Mouse (Mus musculus) small intestine, adult 2 months (tissue): Measurements from ENCODE around the gene Fkbp3. TPM values are rescaled to one million over a fixed set of nuclear protein-coding genes. Genes with fewer than 3 reads are reported as not detected.

Experiments
- H3K27ac ChIP-seq: fragments of 200-500 bp; 2 replicates; pipeline ENCODE4 v1.5.1; 2012; ENCODE audit warnings: low read depth, low read length, control low read depth, inconsistent platforms; ENCODE audit not compliant: insufficient read depth
- H3K27me3 ChIP-seq: fragments of 200-500 bp; 2 replicates; pipeline ENCODE4 v1.6.1; 2012; ENCODE audit warnings: mild to moderate bottlenecking, moderate library complexity, low read length, inconsistent platforms; ENCODE audit not compliant: control insufficient read depth, insufficient read depth
- H3K36me3 ChIP-seq: fragments of 200-500 bp; 2 replicates; pipeline ENCODE4 v1.6.1; 2012; ENCODE audit warnings: mild to moderate bottlenecking, low read length, control low read depth, inconsistent platforms; ENCODE audit not compliant: control insufficient read depth, insufficient read depth
- H3K4me1 ChIP-seq: fragments of 200-500 bp; 2 replicates; pipeline ENCODE4 v1.6.1; 2012; ENCODE audit warnings: low read length, inconsistent platforms, mixed read lengths; ENCODE audit not compliant: control insufficient read depth, insufficient read depth, insufficient read length
- H3K4me3 ChIP-seq: fragments of 200-500 bp; 2 replicates; pipeline ENCODE4 v1.5.1; 2012; ENCODE audit warnings: low read depth, mild to moderate bottlenecking, control low read depth, inconsistent platforms, low read length, moderate library complexity
- CTCF ChIP-seq: fragments of 200-500 bp; IDR thresholded peaks from 2 replicates; pipeline ENCODE4 v1.5.1; 2012; ENCODE audit warnings: low read depth, mild to moderate bottlenecking, control low read depth, inconsistent platforms, low read length, moderate library complexity, mixed read lengths; ENCODE audit not compliant: insufficient replicate concordance, insufficient read length; ENCODE audit errors: extremely low read depth
- POLR2A ChIP-seq: fragments of 200-500 bp; IDR thresholded peaks from 2 replicates; pipeline ENCODE4 v1.6.1; 2012; ENCODE audit warnings: low read depth, mild to moderate bottlenecking, control low read depth, inconsistent platforms, low read length, moderate library complexity
- whole genome bisulfite sequencing: fragments of 180-500 bp; shearing (Covaris S2); methylation state at CpG from one replicate; pipeline ENCODE4 v1.1.7; 2018; 5-methylcytosine and 5-hydroxymethylcytosine counted together
- polyA plus RNA-seq: library from polyadenylated mRNA; depleted of rRNA; stranded (reverse); fragments of >200 nt; gene quantifications from 2 replicates; pipeline ENCODE4 v1.2.3, GENCODE M21; 2012

Gene Fkbp3
- polyA plus RNA-seq, 1 experiment: 4.3 TPM

- peaks cover 3% of the 10 kb centered on the region; the same call in 1 of the 2 replicates for H3K4me1 ChIP-seq
- H3K27ac ChIP-seq: no peak overlapping the region
- no peaks in the 10 kb centered on the region for H3K27me3 ChIP-seq
- H3K36me3 ChIP-seq: no peaks in the 10 kb centered on the region
- TF ChIP-seq POLR2A (no peak), CTCF (no peak)
- WGBS: 71% methylated on average over 9 of the region's 9 CpGs
- no peak overlapping the region for H3K4me3 ChIP-seq
These were observed 3.1 kb upstream of the Fkbp3 start for GRCm38 (mm10) chr12:65076906-65077305.

DNA sequence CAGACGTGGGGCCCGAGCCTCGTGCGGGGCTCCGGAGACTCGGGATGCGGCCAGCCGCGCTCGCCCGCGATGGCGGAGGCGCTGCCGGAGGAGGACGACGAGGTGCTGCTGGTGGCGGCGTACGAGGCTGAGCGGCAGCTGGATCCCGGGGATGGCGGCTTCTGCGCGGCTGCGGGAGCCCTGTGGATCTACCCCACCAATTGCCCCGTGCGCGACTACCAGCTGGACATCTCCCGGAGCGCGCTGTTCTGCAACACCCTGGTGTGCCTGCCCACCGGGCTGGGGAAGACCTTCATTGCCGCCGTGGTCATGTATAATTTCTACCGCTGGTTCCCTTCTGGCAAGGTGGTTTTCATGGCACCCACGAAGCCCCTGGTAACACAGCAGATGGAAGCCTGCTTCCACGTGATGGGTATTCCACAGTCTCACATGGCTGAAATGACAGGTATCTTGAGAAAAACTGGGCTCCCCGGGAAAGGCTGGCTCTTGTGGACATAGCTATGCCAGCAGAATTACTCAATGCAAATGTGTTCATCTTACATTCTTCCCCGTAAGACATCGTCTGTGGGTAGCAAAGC, 2.0 kb upstream of the Fkbp3 start:
- under 1% methylated on average over 41 of the region's 41 CpGs for WGBS

DNA sequence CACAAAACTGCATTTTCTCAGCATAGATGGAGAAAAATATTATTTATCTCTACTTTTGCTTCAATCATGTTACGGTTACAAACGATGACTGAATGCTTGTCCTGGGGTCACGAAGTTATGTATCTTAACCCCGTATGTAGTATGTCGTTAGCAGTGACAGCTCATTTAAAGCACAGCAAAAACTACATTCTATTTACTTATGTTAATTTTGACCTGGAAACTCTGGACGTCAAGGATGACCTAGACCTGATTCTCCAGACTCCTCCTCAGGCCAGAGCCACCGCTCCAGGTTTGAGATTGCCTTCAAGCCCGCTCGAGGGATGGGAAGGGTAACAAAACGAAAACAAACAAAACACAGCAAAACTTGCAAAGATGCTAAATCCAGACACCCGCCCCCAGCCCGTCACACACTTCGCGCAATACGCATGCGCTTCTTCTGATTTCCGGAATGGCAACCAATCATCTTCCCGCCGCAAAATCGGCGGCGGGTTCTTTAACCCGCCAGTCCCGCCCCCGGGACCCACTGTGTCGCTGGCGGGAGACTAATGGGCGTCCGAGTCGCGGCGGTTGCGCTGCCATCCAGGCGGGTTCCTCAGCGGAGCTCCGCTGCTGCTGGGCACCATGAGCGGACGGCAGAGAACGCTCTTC, 1.4 kb upstream of the Fkbp3 start, which contains the start of gene Fancm:
Gene Fancm, plus strand, starts transcription at position 519 of the 648 bp plus-strand sequence.
- TF ChIP-seq CTCF (no peak; the same call in 1 of the 2 replicates), POLR2A (peak; percentile 51)
- WGBS: 2% methylated on average over 39 of the region's 39 CpGs
- no peak within 1 kb of the TSS for H3K27ac ChIP-seq

More for the DNA sequence above, 2.0 kb upstream of the Fkbp3 start:
- H3K4me1 ChIP-seq: peaks cover 3% of the 10 kb centered on the region; the same call in 1 of the 2 replicates
- no peaks in the 10 kb centered on the region for H3K36me3 ChIP-seq
- TF ChIP-seq POLR2A (no peak), CTCF (no peak)
- H3K27ac ChIP-seq: no peak overlapping the region
- no peaks in the 10 kb centered on the region for H3K27me3 ChIP-seq
- peak overlapping the region; percentile 96 for H3K4me3 ChIP-seq

DNA sequence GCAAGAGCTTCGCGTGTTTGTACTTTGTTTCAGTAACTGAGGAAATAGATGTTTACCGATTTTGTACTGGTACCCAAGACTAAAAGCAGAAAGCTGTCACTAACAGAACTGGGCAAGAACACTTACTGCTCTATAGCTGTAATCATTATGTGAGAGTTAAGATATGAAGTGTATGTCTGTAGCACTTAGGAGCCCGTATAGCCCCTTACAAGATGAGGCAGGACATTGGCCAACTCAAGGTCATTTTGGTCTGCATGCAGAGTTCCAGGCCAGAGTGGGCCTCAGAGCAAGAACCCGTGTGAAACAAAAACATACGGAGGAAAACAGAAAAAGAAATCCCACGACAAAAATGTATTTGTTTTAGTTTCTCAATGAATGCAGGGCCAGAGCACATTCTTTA, 844 bp upstream of the Fkbp3 start:
- no peaks in the 10 kb centered on the region for H3K27me3 ChIP-seq
- 20% methylated on average over 7 of the region's 7 CpGs for WGBS
- H3K4me3 ChIP-seq: no peak overlapping the region
- peaks cover 3% of the 10 kb centered on the region; the same call in 1 of the 2 replicates for H3K4me1 ChIP-seq
- TF ChIP-seq POLR2A: no peak
- H3K36me3 ChIP-seq: no peaks in the 10 kb centered on the region
- H3K27ac ChIP-seq: no peak overlapping the region

More for the DNA sequence above, 1.4 kb upstream of the Fkbp3 start, which contains the start of gene Fancm:
- Histone ChIP-seq H3K27me3 (no peaks in the 10 kb centered on the region), H3K4me3 (peak within 1 kb of the TSS; percentile 96), H3K4me1 (peaks cover 3% of the 10 kb centered on the region; the same call in 1 of the 2 replicates), H3K36me3 (no peaks in the 10 kb centered on the region)

DNA sequence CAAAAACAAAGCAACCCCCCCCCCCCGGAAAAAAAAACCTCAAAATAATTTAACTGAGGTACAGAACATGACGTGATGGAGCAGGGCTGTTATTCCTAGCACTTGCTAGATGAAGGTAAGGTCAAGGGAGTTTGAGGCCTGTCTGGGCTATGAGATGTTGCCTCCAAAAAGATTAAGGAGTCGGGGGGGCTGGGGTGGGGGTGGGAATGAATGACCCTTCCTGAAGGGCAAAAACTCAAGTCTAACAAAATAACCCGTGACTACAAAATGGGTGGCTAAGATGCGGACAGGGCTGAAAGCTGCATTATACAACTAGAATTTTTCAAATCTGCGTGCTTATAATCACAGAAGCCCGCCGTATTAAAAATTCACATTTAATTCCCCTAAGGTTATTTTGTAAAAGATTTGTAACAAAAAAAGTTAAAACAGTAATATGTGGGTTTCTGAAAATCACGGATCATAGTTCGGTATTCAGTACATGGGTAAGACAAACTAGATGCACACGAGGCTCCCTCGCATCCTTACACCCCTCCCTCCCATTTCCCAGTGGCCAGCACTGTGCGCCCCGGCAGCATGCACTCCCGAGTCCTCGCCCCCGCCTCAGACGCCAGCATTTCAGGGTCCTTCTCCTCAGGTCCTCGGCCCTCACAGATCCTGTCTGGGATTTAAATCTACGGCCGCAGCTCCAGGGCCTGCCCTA, 746 bp downstream of the Fkbp3 start:
- Histone ChIP-seq H3K27me3 (no peaks in the 10 kb centered on the region), H3K4me1 (peaks cover 3% of the 10 kb centered on the region; the same call in 1 of the 2 replicates), H3K36me3 (peaks cover 8% of the 10 kb centered on the region; the same call in 1 of the 2 replicates), H3K27ac (peak overlapping the region; percentile 84), H3K4me3 (peak overlapping the region; percentile 81)
- WGBS: 5% methylated on average over 21 of the region's 21 CpGs
- TF ChIP-seq CTCF: no peak
- TF ChIP-seq POLR2A: no peak

- WGBS: 60% methylated on average over 4 of the region's 4 CpGs
- no peak overlapping the region for H3K4me3 ChIP-seq
- TF ChIP-seq CTCF (no peak), POLR2A (no peak)
- H3K27me3 ChIP-seq: no peaks in the 10 kb centered on the region
- no peaks in the 10 kb centered on the region for H3K4me1 ChIP-seq
- peaks cover 21% of the 10 kb centered on the region for H3K36me3 ChIP-seq
- no peak overlapping the region for H3K27ac ChIP-seq
These were observed 5.4 kb downstream of the Fkbp3 start for GRCm38 (mm10) chr12:65068409-65068808.

DNA sequence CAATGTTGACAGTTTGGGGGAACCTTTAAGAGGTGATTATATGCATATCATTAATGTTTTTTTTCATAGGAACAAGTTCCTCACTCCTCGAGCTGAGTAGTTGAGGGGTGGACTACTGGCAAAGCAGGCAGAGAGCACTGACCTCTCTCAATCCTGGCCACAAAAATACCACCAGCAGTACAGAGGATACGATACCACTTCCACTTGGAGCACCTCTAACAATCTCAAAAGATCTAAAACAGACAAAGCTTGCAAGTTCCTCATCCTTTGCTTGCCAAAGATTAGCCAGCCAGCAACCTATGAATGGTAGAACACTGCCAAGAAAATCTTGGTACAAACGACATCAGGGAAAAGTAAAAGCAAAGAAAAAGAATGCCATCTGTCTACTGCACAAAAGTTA, 7.6 kb downstream of the Fkbp3 start:
- Histone ChIP-seq H3K27me3 (no peaks in the 10 kb centered on the region), H3K4me3 (no peak overlapping the region), H3K4me1 (no peaks in the 10 kb centered on the region), H3K36me3 (peaks cover 30% of the 10 kb centered on the region), H3K27ac (no peak overlapping the region)
- TF ChIP-seq POLR2A (no peak), CTCF (no peak)
- WGBS: 36% methylated on average over 3 of the region's 3 CpGs
